Mouse (Mus musculus) midbrain, embryonic 13.5 days (tissue): ENCODE results near the gene Olfr983. TPM values are rescaled to one million over a fixed set of nuclear protein-coding genes. Genes with fewer than 3 reads are reported as not detected.

Source experiments
- ATAC-seq: fragments of 200-750 bp; cut with Nextera tagmentation; 2 replicates; pipeline ENCODE4 v1.8.0; 2017; ENCODE audit warnings: mild to moderate bottlenecking, moderate TSS enrichment, moderate library complexity
- H3K27ac ChIP-seq: fragments of 300-500 bp; sonication (generic); 2 replicates; pipeline ENCODE4 v1.5.1; 2015; ENCODE audit warnings: inconsistent platforms, mild to moderate bottlenecking, moderate library complexity
- H3K27me3 ChIP-seq: fragments of 300-500 bp; sonication (generic); 2 replicates; pipeline ENCODE4 v1.6.1; 2015; ENCODE audit warnings: mild to moderate bottlenecking, inconsistent platforms
- H3K36me3 ChIP-seq: fragments of 300-500 bp; sonication (generic); 2 replicates; pipeline ENCODE4 v1.6.1; 2015; ENCODE audit warnings: mild to moderate bottlenecking, inconsistent platforms
- H3K4me1 ChIP-seq: fragments of 300-500 bp; sonication (generic); replicated peaks from 2 replicates; pipeline ENCODE4 v1.6.1; 2015; ENCODE audit warnings: inconsistent platforms
- H3K4me2 ChIP-seq: fragments of 300-500 bp; sonication (generic); replicated peaks from 2 replicates; pipeline ENCODE4 v1.6.1; 2015; ENCODE audit warnings: moderate library complexity, mild to moderate bottlenecking, inconsistent platforms
- H3K4me3 ChIP-seq: fragments of 300-500 bp; sonication (generic); replicated peaks from 2 replicates; pipeline ENCODE4 v1.5.1; 2015; ENCODE audit warnings: mild to moderate bottlenecking, inconsistent platforms
- H3K9ac ChIP-seq: fragments of 300-500 bp; sonication (generic); replicated peaks from 2 replicates; pipeline ENCODE4 v1.6.1; 2015; ENCODE audit warnings: mild to moderate bottlenecking, inconsistent platforms
- H3K9me3 ChIP-seq: fragments of 300-500 bp; sonication (generic); 2 replicates; pipeline ENCODE4 v1.6.1; 2016; ENCODE audit warnings: mild to moderate bottlenecking, inconsistent platforms
- WGBS: fragments of 180-500 bp; shearing (Covaris S2); methylation state at CpG from one replicate; pipeline ENCODE4 v1.1.7; 2015; 5-methylcytosine and 5-hydroxymethylcytosine counted together
- polyA plus RNA-seq: library from polyadenylated mRNA; unstranded; fragments of >200 nt; fragmentation: Nextera tagmentation; extraction: Ambion mirVana; gene quantifications from 2 replicates; pipeline ENCODE4 v1.2.1, GENCODE M21; 2015

The Olfr983 gene
- not detected in 2 replicates for polyA plus RNA-seq

DNA sequence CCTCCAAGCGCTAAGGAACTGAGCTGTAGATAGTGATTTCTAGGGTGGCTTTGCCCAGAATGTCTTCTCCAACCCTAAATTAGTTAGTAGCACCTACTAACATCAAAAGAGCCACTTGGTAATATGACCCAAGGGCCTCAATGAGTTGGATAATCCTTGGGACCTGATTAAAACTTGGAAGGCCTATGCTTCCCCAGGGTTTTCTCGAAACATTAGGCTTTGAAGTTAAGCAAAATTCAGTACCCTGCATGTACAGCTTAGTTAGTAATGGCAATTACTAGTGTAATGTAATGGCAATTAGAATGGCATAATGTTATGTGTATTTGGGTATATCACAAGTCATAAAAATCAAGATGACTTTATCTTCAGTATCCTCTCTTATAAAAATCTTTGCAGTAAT, at the start of gene Olfr983:
TSS of gene Olfr983 (minus strand) at position 101 of the 400 bp plus-strand sequence.
- H3K4me3 ChIP-seq = no peak within 1 kb of the TSS
- H3K36me3 ChIP-seq = no peaks in the 10 kb centered on the region
- H3K4me2 ChIP-seq = no peak within 1 kb of the TSS
- H3K9me3 ChIP-seq = no peaks in the 10 kb centered on the region
- ATAC-seq = no peak
- 84% methylated on average over 2 of the region's 2 CpGs for WGBS
- no peaks in the 10 kb centered on the region for H3K4me1 ChIP-seq
- H3K27me3 ChIP-seq = no peaks in the 10 kb centered on the region
- no peak within 1 kb of the TSS for H3K9ac ChIP-seq
- no peak within 1 kb of the TSS for H3K27ac ChIP-seq

- WGBS = 64% methylated on average over 1 of the region's 1 CpGs
These were observed 48.1 kb upstream of the Olfr983 start for GRCm38 (mm10) chr9:40141544-40141943.

DNA sequence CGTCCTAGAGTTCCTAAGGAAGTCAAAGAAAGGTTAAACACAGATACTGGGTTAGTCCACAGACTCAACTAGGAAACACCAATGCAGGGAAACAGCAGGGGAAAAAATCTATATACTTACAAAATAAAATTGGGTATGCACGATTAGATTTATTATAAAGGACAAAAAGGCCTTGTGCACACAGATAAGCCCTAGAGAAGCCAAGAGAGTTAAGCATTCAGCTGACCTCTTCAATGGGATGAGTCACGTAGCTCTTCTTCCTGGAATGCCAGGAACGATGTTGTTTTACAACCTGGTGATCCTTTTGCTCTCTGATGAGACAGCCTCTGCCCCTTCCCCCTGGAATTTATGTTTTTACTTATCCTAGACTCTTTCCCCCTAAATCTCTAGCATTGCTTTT, 46.1 kb upstream of the Olfr983 start:
- 76% methylated on average over 4 of the region's 4 CpGs for WGBS
- H3K36me3 ChIP-seq = no peaks in the 10 kb centered on the region

More at GRCm38 (mm10) chr9:40141544-40141943, 48.1 kb upstream of the Olfr983 start:
- H3K4me3 ChIP-seq = no peak overlapping the region
- H3K9ac ChIP-seq = no peak overlapping the region
- H3K27ac ChIP-seq = no peak overlapping the region
- H3K27me3 ChIP-seq = no peaks in the 10 kb centered on the region
- H3K36me3 ChIP-seq = no peaks in the 10 kb centered on the region
- no peaks in the 10 kb centered on the region for H3K4me1 ChIP-seq
- H3K4me2 ChIP-seq = no peak overlapping the region
- no peak for ATAC-seq
- H3K9me3 ChIP-seq = no peaks in the 10 kb centered on the region

GRCm38 (mm10) chr9:40136987-40137688, 43.7 kb upstream of the Olfr983 start:
- Histone ChIP-seq H3K4me2 (no peak overlapping the region), H3K27ac (no peak overlapping the region), H3K36me3 (no peaks in the 10 kb centered on the region), H3K27me3 (no peaks in the 10 kb centered on the region), H3K4me1 (no peaks in the 10 kb centered on the region), H3K9ac (no peak overlapping the region), H3K4me3 (no peak overlapping the region), H3K9me3 (no peaks in the 10 kb centered on the region)
- ATAC-seq = no peak
- WGBS = 83% methylated on average over 6 of the region's 6 CpGs

More for the DNA sequence above, 46.1 kb upstream of the Olfr983 start:
- H3K4me2 ChIP-seq = no peak overlapping the region
- no peaks in the 10 kb centered on the region for H3K9me3 ChIP-seq
- no peak overlapping the region for H3K4me3 ChIP-seq
- H3K27ac ChIP-seq = no peak overlapping the region
- no peaks in the 10 kb centered on the region for H3K4me1 ChIP-seq
- H3K27me3 ChIP-seq = no peaks in the 10 kb centered on the region
- H3K9ac ChIP-seq = no peak overlapping the region
- ATAC-seq = no peak

GRCm38 (mm10) chr9:40130556-40130955, 37.2 kb upstream of the Olfr983 start:
- H3K4me3 ChIP-seq = no peak overlapping the region
- WGBS = 95% methylated on average over 1 of the region's 1 CpGs
- no peak overlapping the region for H3K9ac ChIP-seq
- no peak overlapping the region for H3K27ac ChIP-seq
- no peaks in the 10 kb centered on the region for H3K27me3 ChIP-seq
- H3K36me3 ChIP-seq = no peaks in the 10 kb centered on the region
- H3K4me2 ChIP-seq = no peak overlapping the region
- no peaks in the 10 kb centered on the region for H3K4me1 ChIP-seq
- ATAC-seq = no peak
- H3K9me3 ChIP-seq = no peaks in the 10 kb centered on the region

GRCm38 (mm10) chr9:40130084-40130483, 36.7 kb upstream of the Olfr983 start, which contains the start of gene Olfr985:
Gene Olfr985, minus strand, starts transcription at chr9:40130184.
- Histone ChIP-seq H3K4me3 (no peak within 1 kb of the TSS), H3K9me3 (no peaks in the 10 kb centered on the region), H3K4me2 (no peak within 1 kb of the TSS), H3K36me3 (no peaks in the 10 kb centered on the region), H3K27me3 (no peaks in the 10 kb centered on the region), H3K27ac (no peak within 1 kb of the TSS), H3K9ac (no peak within 1 kb of the TSS), H3K4me1 (no peaks in the 10 kb centered on the region)
- ATAC-seq = no peak
- 95% methylated on average over 1 of the region's 1 CpGs for WGBS

DNA sequence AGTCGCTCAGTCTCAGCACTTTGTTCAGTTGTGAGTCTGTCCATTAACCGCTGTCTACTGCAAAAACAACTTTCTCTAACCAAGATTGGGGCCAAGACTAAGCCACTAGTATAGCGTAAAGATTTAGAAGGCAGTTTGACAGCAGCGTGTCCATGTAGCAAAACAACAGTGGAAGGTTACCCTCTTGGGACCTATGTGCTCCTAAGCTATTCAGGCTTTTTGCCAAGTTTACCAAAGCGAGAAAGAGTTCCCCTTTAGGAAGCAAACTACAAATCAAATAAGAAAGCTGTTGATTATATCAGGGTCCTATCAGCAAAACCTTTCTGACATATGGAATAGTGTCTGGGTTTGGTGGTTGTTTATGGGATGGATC, 23.9 kb upstream of the Olfr983 start:
- Histone ChIP-seq H3K4me1 (no peaks in the 10 kb centered on the region), H3K9me3 (no peaks in the 10 kb centered on the region), H3K9ac (no peak overlapping the region), H3K36me3 (no peaks in the 10 kb centered on the region), H3K4me3 (no peak overlapping the region), H3K4me2 (no peak overlapping the region), H3K27me3 (no peaks in the 10 kb centered on the region), H3K27ac (no peak overlapping the region)
- ATAC-seq = no peak
- 87% methylated on average over 5 of the region's 5 CpGs for WGBS

DNA sequence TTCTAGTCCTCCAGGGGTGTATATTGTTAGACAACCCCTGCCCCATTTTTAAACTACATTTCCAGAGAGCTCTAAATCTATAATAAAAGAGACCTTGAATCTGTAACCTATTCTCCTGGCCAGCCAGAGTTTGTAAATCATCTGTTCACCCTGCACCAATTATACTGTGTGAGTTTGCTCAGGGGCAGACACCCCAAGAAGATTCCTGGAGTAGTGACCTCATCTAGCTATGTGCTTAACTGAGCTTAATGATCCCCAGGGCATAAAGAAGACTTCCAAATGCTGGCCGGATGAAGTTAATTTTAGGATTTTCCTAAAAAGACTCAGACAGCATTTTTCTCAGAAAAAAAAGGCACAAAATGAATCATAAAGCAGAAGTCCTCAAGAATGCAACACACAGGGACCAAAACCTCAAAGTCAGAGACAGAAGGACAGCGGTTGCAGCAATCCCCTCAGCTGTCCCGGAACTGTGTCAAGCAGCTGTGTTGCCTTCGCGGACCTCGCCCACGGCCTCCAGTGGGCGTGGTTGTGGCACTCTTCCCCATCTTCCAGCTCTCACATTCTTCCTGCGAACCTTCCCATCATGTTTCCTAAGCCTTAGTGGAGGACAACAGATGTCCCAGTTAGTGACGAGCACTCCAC, 23.4 kb upstream of the Olfr983 start:
- Histone ChIP-seq H3K4me3 (no peak overlapping the region), H3K27ac (no peak overlapping the region), H3K4me1 (no peaks in the 10 kb centered on the region), H3K27me3 (no peaks in the 10 kb centered on the region), H3K9ac (no peak overlapping the region), H3K9me3 (no peaks in the 10 kb centered on the region), H3K36me3 (no peaks in the 10 kb centered on the region), H3K4me2 (no peak overlapping the region)
- WGBS = 69% methylated on average over 10 of the region's 10 CpGs
- ATAC-seq = no peak

DNA sequence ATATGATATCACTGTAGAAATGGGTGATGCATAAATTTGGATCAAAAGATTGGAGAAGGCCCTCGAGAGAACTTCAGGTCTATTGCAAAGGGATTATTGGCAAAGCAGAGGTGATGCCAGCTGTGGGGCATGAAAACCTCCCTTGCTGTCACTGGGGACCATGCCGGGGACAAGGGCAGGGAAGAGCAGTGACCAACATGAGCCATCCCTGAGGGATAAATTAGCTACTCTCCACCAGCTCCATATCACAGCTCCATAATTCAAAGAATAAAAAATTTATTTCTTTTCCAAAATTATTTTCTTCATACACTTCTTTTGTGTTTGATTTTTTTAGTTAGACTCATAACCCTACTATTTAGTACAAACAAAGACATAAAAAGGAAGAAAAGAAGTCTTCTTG, 20.7 kb upstream of the Olfr983 start, which contains the start of gene Olfr984:
TSS of gene Olfr984 (minus strand) at position 101 of the 400 bp plus-strand sequence.
- Histone ChIP-seq H3K4me2 (no peak within 1 kb of the TSS), H3K4me3 (no peak within 1 kb of the TSS), H3K27ac (no peak within 1 kb of the TSS), H3K9ac (no peak within 1 kb of the TSS), H3K4me1 (no peaks in the 10 kb centered on the region), H3K27me3 (no peaks in the 10 kb centered on the region), H3K36me3 (no peaks in the 10 kb centered on the region), H3K9me3 (no peaks in the 10 kb centered on the region)
- no peak for ATAC-seq
- 90% methylated on average over 2 of the region's 2 CpGs for WGBS

DNA sequence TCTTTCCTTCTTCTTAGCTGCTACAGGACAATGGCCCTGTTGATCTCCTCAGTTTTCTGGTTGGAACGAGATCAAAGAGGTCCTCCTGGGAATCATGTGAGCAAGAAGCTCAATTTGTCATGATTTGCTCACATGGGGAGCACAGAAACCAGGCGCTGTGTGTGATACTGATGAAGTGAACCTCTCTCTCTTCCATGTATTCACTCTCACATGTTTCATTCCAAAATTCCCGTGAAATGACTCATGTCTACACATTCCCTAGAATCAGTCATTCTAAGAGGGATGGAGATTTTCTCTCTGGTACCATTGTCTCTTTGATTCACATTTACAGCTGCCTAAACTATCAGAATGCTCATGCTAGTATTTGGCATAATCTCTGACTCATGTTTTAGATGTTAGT, 1.4 kb upstream of the Olfr983 start:
- no peak for ATAC-seq
- no peak overlapping the region for H3K4me2 ChIP-seq
- no peaks in the 10 kb centered on the region for H3K4me1 ChIP-seq
- 62% methylated on average over 3 of the region's 3 CpGs for WGBS
- no peak overlapping the region for H3K4me3 ChIP-seq
- no peak overlapping the region for H3K9ac ChIP-seq
- no peaks in the 10 kb centered on the region for H3K9me3 ChIP-seq
- H3K36me3 ChIP-seq = no peaks in the 10 kb centered on the region
- no peaks in the 10 kb centered on the region for H3K27me3 ChIP-seq
- H3K27ac ChIP-seq = no peak overlapping the region

GRCm38 (mm10) chr9:40073529-40073928, 19.9 kb downstream of the Olfr983 start, which contains the start of gene Olfr982:
Gene Olfr982, plus strand, starts transcription at chr9:40073829.
- Histone ChIP-seq H3K9me3 (no peaks in the 10 kb centered on the region), H3K4me3 (no peak within 1 kb of the TSS), H3K9ac (no peak within 1 kb of the TSS), H3K27me3 (no peaks in the 10 kb centered on the region), H3K4me1 (no peaks in the 10 kb centered on the region), H3K36me3 (no peaks in the 10 kb centered on the region), H3K27ac (no peak within 1 kb of the TSS), H3K4me2 (no peak within 1 kb of the TSS)
- ATAC-seq = no peak
- 84% methylated on average over 2 of the region's 2 CpGs for WGBS

GRCm38 (mm10) chr9:40050138-40050537, 43.3 kb downstream of the Olfr983 start:
- no peak for ATAC-seq
- 97% methylated on average over 19 of the region's 19 CpGs for WGBS

More at GRCm38 (mm10) chr9:40050138-40050537, 43.3 kb downstream of the Olfr983 start:
- Histone ChIP-seq H3K4me2 (no peak overlapping the region), H3K27me3 (no peaks in the 10 kb centered on the region), H3K4me1 (no peaks in the 10 kb centered on the region), H3K4me3 (no peak overlapping the region), H3K9me3 (no peaks in the 10 kb centered on the region), H3K27ac (no peak overlapping the region), H3K9ac (no peak overlapping the region), H3K36me3 (no peaks in the 10 kb centered on the region)
